Mouse (Mus musculus) gastrocnemius, postnatal 4 days (tissue): ENCODE results near the gene Med12l. TPM values are rescaled to one million over a fixed set of nuclear protein-coding genes. Genes with fewer than 3 reads are reported as not detected.
A peak's percentile ranks its signal among the peaks of the same experiment; 100 is the strongest.

Experiments used
- DNase-seq, 2 experiments: peaks; one replicate each; pipeline ENCODE4 v3.0.0; 2021 to 2022; ENCODE audit warnings: low spot score in 2 of 2, mixed read lengths in 2 of 2
- long read RNA-seq, 2 experiments: library from polyadenylated mRNA; stranded (forward); transcript quantifications; one replicate each; pipeline ENCODE4 v2.0.0; 2021
- total RNA-seq, 2 experiments: library from RNA; stranded (reverse); gene quantifications; 2 replicates each; pipeline ENCODE4 v1.2.3; 2021

Gene Med12l
- total RNA-seq, result 1 to 10 TPM; 6.4 to 6.9 TPM
- long read RNA-seq, experiment 1, partial matches to known transcripts, result 1 of 1 reads
- long read RNA-seq, experiment 1, other reads (novel, unspliced or antisense), result 0 of 1 reads
- long read RNA-seq, experiment 2, partial matches to known transcripts, result 1 of 3 reads
- long read RNA-seq, experiment 2, other reads (novel, unspliced or antisense), result 2 of 3 reads

GRCm38 (mm10) chr3:59005271-59005995 is at the start of gene Med12l:
Gene Med12l (plus strand): TSS chr3:59005825.
- DNase-seq, result peak; percentile 35 to 64

DNA sequence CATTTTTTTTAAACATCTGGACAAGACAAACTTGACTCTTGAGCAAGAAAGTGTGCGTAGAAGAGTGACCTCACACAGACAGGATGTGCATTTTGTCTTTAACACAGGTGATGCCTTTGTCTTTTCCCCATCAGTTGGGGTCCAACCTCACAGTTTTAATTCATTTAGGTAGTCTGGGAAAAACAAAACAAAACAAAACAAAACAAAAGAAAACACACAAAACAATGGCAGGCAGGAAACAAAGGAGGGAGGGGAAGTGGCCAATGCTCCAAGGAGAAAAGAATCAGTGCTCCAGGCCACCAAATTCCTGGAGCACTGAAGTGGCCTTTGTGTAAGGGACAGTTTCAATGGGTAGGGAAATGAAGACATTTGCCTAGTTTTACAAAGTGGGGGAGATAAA is 44.5 kb upstream of the Med12l start:
- DNase-seq, result no peak

DNA sequence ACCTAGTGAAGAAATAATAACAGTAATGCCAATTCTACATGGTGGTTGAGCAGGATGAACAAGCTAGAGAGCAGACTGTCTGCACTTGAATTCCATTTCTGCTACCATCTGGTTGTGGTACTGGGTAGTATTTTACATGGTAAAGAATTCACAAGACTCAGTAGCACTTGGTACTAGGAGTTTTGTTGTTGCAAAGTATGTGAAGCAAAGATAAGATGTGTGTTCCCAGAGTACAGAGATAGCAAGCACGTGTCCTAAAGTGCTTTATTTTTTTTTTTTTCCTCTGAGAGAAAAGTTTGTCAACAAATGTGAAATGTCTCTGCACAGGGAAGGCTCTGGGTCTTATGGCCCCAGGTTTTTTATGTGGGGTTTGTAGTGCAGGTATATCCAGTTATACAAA is 28.2 kb upstream of the Med12l start:
- DNase-seq, result no peak

- DNase-seq, result no peak
These were observed 27.6 kb upstream of the Med12l start for GRCm38 (mm10) chr3:58977906-58978622.

GRCm38 (mm10) chr3:58980579-58980978 is 25.0 kb upstream of the Med12l start:
- DNase-seq, result no peak

- DNase-seq, result peak in 1 of 2 experiments; percentile 53
These were observed 22.5 kb upstream of the Med12l start for GRCm38 (mm10) chr3:58982896-58983837.

DNA sequence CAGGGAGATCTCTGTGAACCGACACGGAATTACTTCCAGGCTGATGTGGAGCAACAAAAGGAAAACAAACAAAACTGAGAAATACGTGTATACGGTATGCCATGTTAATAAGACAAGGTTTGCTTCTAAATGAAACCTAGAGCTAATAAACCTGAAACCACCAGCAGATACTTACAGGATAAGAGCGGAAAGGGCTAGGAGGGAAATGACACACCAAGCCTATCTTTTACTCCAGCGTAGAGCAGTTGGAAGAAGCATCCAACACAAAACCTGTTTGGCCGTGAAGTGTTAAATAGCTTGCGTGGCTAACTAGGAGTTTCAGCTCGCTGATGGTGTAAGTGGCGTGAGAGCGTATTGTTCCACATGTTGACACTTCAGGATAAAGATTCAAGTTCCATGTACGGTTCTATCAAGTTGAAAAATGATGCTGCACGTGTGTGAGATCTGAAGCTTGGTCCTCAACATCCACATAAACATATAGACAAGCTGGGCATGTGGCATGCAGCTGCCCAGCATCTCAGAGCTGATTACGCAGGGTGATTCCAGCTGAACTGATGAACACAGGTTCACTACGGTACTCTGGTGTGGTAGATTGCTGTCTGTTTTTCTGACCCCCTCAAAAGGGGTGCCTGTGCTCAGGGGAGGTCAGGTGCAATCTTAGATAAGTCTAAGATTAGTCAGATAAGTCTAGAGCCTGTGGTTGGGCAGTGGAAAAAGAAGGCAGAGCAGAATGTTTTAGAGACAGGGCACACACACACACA is 21.6 kb upstream of the Med12l start:
- DNase-seq, result no peak

DNA sequence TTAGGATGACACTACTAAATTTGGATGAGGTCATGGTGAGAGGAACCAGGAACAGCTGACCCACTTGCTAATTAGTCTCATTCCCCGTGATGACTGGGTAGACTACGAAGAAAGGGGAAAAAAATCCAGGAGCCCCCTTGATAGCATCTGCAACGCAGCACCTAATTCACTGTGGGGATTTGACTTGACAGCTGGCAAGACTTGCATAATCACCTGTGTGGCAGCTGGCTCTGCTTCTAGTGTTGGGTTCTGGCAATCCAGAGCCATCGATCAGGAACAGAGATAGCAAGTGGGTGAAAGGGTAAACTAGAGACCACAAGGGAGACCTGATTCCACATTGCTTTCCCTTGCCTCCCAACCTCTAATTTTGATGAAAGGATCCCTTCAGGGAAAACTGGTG is 19.8 kb upstream of the Med12l start:
- DNase-seq, result no peak

DNA sequence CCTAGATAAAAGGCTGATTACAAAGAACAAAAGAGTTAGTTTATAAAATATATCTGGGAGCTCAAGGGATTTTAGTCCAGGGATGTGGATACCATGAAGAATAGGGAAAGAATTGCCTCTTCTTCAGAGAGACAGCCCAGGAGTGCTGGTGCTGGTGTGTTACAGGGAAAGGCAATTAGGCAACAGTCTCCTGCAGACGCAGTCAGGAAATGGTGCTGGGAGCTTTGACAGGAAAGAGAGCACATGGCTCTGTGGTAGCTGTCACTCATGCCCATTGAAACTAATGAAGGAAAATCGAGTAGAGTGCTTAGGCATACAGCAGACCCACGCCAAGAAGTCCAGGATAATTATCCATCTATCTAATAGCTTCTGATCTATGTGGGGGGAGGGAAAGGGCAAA is 16.3 kb upstream of the Med12l start:
- no peak for DNase-seq

DNA sequence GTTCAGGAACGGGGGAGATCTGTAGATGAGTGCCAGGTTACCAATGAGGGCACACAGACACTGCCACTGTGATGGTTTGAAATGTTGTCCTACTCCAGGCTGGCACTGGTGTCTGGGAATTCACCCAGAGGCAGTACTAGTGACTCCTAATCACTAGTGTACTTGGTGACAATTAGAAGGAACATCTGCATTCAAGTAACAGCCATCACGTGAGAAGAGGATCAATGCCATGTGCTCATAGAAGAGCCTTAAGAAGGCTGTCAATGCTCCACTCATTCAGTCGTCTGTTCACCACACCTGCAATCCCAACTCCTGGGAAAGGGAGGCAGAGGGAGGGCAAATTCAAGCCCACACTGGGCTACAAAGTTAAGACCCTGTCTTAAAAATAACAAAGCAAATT is 15.1 kb upstream of the Med12l start:
- no peak for DNase-seq

GRCm38 (mm10) chr3:58992122-58992521 is 13.5 kb upstream of the Med12l start:
- no peak for DNase-seq

DNA sequence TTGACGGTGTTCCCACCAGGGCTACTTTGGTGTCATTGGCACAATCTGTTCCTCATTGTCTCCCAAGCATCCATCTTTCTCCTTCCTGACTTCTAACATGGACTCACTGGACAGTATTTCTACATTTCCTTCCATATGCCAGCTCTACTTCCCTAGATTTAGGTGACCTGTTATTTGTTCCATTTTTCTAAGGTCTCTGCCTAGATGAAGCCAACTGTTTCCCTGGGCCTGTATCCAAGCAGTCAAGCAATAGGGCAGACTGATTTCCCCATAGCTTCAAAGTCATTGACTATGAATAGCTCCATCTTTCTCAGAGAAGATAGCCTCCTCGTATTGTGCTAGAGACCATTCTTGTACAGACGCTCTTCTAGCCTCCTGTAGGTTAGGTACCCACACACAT is 12.0 kb upstream of the Med12l start:
- no peak for DNase-seq

GRCm38 (mm10) chr3:59003756-59004155 is 1.9 kb upstream of the Med12l start:
- DNase-seq, result no peak

DNA sequence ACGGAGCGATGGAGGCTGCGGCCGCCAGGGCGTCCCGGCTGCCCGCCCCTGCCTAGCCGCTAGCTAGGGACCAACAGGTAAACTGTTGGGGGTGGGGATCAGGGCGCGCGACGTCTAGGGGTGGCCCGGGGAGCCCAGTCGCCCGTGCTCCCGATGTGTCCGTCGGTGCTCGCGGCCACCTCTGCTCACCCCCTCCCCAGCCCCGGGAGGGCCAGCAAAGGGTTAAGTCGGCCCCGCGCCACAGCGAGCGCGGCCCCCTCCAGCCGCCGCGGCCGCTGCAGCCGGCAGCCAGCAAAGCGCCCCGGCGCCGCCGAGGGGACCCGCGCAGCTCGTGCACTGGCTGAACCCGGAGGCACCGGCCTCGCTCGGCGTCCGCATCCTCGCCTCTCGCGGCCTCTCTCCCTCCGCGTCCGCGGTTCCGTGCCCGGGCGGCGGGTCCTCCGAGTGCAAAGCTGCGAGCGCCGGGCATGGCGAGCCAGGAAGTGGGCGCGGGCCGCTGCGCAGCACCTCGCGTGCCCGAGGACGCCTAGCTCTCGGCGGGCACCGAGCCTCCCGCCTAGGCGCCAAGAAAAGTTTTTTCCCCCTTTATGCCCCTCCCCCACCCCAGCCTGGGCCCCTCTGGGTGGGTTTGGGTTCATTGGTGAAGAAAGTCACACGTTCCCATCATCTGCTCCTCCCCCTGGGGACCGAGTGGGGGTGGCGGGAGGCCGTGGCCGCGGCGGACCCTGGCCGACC is 538 bp downstream of the Med12l start:
- peak; percentile 42 to 55 for DNase-seq

- DNase-seq, result peak; percentile 56 to 78
These were observed 1.3 kb downstream of the Med12l start for GRCm38 (mm10) chr3:59006731-59007441.

GRCm38 (mm10) chr3:59010276-59010675 is 4.7 kb downstream of the Med12l start:
- no peak for DNase-seq

GRCm38 (mm10) chr3:59015698-59016412 is 10.2 kb downstream of the Med12l start:
- DNase-seq, result no peak

- DNase-seq, result no peak
These were observed 10.9 kb downstream of the Med12l start for GRCm38 (mm10) chr3:59016501-59016900.
